Mouse (Mus musculus) midbrain, embryonic 14.5 days (tissue): ENCODE measurements around the gene Wdr81. TPM values are rescaled to one million over a fixed set of nuclear protein-coding genes. Genes with fewer than 3 reads are reported as not detected.
A peak's percentile ranks its signal among the peaks of the same experiment; 100 is the strongest.

Source experiments
- microRNA counts: library from miRNA; unstranded; fragments of <30 nt; microRNA quantifications from one replicate; lab custom pipeline; 2016
- microRNA-seq: library from miRNA; unstranded; fragments of <30 nt; microRNA quantifications from one replicate; pipeline ENCODE4, GENCODE M21; 2016
- polyA plus RNA-seq: library from polyadenylated mRNA; unstranded; fragments of >200 nt; fragmentation: Nextera tagmentation; extraction: Ambion mirVana; gene quantifications from 2 replicates; pipeline ENCODE4 v1.2.1, GENCODE M21; 2014

Wdr81 gene
- polyA plus RNA-seq, 1 experiment from 2014 or later, result 7.4 TPM

MicroRNAs encoded within 50 kb of the gene (microRNA counts, 519-probe panel; counts per million panel counts)
- microRNA mmu-miR-22 (lab: Ali Mortazavi, UCI), result 6,033 counts per million, percentile 75 among the panel's probes with 10 or more counts

Small RNA genes lying within 50 kb of the gene (microRNA-seq; reads per million reads assigned to microRNA genes)
- gene Mir22, result 5,877 reads per million, percentile 93 among the genes with 10 or more reads in this experiment

Other genes with a start within 250 kb of the Wdr81 start
- gene Rpa1, start 106.4 kb downstream of the Wdr81 start, polyA plus RNA-seq, result 48.3 and 50.0 TPM in 2 replicates
- 9.5 and 12.0 TPM in 2 replicates for gene Smyd4, start 106.3 kb downstream of the Wdr81 start, polyA plus RNA-seq
- gene Serpinf1, start 32.0 kb downstream of the Wdr81 start, polyA plus RNA-seq, result 2.7 and 38.5 TPM in 2 replicates
- not detected in 2 replicates for gene Serpinf2, start 15.1 kb downstream of the Wdr81 start, polyA plus RNA-seq
- 1.1 and 2.5 TPM in 2 replicates for gene Tlcd2, start 7.0 kb upstream of the Wdr81 start, polyA plus RNA-seq
- gene Prpf8, start 32.1 kb upstream of the Wdr81 start, polyA plus RNA-seq, result 59.9 and 89.5 TPM in 2 replicates
- gene Rilp, start 55.4 kb upstream of the Wdr81 start, polyA plus RNA-seq, result 1.0 and 1.6 TPM in 2 replicates
- gene Scarf1, start 58.8 kb upstream of the Wdr81 start, polyA plus RNA-seq, result 2.0 and 3.6 TPM in 2 replicates
- 15.7 and 18.3 TPM in 2 replicates for gene Slc43a2, start 77.0 kb upstream of the Wdr81 start, polyA plus RNA-seq
- 115 and 120 TPM in 2 replicates for gene Pitpna, start 133.4 kb upstream of the Wdr81 start, polyA plus RNA-seq
- gene Inpp5k, start 176.3 kb upstream of the Wdr81 start, polyA plus RNA-seq, result 49.2 and 53.0 TPM in 2 replicates
- gene Myo1c, start 195.8 kb upstream of the Wdr81 start, polyA plus RNA-seq, result 4.2 and 5.2 TPM in 2 replicates
- 83.7 and 114 TPM in 2 replicates for gene Crk, start 224.5 kb upstream of the Wdr81 start, polyA plus RNA-seq